Mouse (Mus musculus): Measurements from ENCODE around the gene Magi1.

- TF ChIP-seq CTCF (IDR thresholded peaks at IDR 0.05; ENCODE audit: borderline replicate concordance, insufficient read depth, low read depth, low read length) (no peak), POLR2A (IDR thresholded peaks at IDR 0.05; ENCODE audit: borderline replicate concordance, insufficient read depth, low read length) (no peak)
These were observed 491.2 kb downstream of the Magi1 start for GRCm38 (mm10) chr6:93792309-93793215.

Data from cerebellum, adult 2 months (tissue).